Mouse (Mus musculus) left cerebral cortex, adult 8-10 months (tissue): Measurements from ENCODE around the gene Tm2d1. TPM values are rescaled to one million over a fixed set of nuclear protein-coding genes. Genes with fewer than 3 reads are reported as not detected.

ENCODE experiments used
- DNase-seq, 2 experiments: peaks; one replicate each; pipeline ENCODE4 v3.0.0; 2022; ENCODE audit warnings: low spot score in 2 of 2
- total RNA-seq, 4 experiments: library from RNA; stranded (reverse); gene quantifications; 2 replicates each; pipeline ENCODE4 v1.2.4; 2022

Tm2d1 gene
- total RNA-seq, 4 experiments from 2014 or later = 39.8 to 46.7 (median 45.0) TPM

DNA sequence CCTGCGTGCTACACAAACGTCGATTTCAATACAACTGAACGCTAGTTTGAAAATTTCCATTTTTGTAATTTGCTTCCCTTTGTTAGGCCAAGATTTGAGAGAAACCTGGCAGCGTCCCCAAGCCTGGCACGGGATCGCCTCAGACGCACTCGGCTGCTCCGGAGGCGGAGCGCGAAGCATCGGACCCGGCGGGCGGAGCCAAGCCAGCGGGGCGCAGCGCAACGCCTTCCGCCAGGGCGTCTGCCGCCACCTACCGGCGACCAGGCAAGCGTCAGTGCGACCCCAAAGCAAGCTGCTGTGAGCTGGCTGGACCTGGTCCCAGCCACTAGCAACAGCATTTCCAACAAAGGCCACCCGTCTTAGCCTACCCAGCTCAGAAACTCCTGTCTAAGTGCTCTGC, 60.9 kb downstream of the Tm2d1 start:
- peak; percentile 84 to 87 for DNase-seq

DNA sequence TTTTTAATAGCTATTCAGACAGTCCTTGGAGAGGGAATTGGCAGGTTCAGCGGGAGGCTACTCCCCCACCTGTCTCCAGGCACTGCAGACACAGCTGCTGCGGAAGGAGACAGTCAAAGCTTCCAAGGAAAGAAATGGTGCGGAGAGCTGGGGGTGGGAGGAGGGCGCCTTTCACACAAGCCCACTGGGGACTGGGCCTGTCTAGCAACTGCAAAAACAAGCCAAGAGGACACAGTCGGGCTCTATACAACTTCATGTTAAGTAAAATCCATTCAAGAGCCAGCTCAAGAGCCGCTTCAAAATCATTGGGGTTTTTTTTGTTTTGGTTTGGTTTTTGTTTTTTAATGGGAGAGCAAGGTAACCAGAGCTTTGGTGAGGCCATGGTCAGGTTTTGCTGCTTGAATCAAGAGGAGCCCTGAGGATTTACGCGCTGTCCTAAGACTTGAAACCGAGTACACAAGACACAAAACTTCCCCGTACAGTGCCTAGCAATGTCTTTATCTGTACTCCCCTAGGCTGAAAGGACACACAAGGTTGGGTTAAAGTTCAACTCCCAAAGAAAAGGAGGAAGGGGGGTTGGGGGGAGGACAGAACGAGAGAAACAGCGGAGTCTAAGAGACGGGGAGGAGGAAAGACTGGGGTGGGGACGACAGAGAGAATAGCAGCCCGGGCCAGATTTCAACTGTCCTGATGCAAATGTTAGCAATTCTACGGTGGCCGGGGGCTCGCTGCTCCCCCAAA, 61.6 kb downstream of the Tm2d1 start:
- peak; percentile 12 to 48 for DNase-seq

GRCm38 (mm10) chr4:98318769-98319168, 64.3 kb downstream of the Tm2d1 start:
- no peak for DNase-seq

DNA sequence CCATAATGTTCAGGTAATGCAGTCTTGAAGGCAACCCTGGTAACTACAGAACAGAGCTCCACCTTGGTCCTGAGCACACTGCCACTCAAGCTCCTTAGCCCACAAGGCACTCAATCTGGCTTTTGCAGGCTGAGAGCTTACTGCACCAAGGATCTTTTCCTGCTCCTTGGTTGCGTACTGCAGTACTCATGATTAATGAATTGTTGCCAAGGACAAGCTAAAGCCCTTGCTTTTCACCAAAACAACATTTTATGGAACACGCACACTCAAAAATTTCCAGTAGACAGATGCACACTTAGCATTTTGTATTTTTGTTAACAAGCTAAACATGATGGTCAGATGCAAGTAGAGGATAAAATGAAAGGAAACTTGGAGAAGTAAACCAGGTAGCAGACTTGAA, 66.0 kb downstream of the Tm2d1 start:
- no peak for DNase-seq

Other genes with a start within 250 kb of the Tm2d1 start
- 10 to 100 TPM; 11.8 to 20.9 (median 16.6) TPM for gene Patj, start 12.5 kb upstream of the Tm2d1 start, total RNA-seq